Mouse (Mus musculus) cerebellum, adult 18-20 months (tissue): ENCODE data around the gene Cdc20b.
"Not testable (repeated sequence)": the region's sequence is repeated elsewhere in the genome, so short reads cannot be mapped to it uniquely, and the experiment has no call there.

Experiments
- DNase-seq, 2 experiments: peaks; one replicate each; pipeline ENCODE4 v3.0.0; 2021

The Cdc20b gene

DNA sequence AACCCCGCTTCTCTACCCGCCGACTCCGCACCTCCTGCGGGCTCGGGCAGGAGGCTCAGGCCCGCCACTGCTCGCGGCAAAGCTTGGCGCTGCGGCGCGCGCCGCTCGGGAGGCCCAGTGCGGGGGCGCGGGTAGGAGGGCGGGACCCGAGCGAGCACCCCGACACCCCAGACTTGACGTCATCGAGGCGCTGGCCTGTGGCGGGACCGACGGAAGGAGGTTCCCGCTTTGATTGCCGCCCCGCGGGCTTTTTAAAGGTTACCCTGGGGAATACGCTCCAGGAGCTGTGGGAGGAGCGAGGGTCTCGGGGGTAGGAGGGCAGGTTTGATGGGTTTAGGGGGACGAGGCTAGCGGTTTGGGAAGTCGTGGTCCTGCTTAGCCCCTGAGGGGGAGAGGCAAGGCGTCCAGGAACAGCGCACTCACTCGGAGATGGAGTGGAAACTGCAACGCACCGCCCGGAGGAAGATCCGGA lies at the start of gene Cdc20b:
Cdc20b (plus strand) TSS at position 162 of the 472 bp plus-strand sequence.
- peak; percentile 32 to 50 for DNase-seq

DNA sequence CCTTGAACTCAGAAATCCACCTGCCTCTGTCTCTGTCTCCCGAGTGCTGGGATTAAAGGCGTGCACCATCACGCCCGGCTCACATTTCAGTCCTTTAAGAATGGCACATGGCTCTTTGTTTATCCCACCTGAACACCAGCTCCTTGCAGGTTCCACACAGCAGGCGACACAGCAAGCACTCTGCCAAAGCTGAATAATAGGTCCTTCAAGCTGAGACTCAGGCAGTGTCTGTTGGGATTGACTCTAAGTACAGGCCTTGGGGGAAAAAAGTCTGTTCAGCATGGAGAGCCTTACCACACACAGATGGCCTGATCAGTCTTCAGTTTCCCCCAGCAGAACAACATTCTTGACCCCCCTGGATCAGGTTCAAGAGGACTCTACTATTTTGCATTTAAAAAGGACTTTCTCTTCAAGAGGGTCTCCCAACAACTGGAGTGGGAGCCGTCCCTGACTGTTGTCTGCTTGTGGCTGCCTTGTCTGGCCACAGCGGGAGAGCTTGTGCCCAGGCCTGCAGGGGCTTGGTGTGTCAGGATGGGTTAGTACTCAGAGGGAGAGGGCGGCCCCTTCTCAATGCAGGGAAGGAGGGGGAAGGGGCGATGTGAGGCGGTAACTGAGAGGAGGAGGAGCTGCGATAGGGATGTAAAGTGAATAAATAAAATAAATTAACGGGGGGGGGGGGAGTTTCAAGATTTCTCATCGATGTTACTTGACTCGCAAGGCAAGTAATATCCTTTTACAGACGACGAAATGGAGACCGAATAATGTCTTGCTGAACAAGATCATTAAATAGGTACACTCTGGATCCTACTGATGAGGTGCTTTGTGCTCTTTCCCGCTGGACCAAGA lies 49.1 kb upstream of the Cdc20b start:
- DNase-seq = no peak

DNA sequence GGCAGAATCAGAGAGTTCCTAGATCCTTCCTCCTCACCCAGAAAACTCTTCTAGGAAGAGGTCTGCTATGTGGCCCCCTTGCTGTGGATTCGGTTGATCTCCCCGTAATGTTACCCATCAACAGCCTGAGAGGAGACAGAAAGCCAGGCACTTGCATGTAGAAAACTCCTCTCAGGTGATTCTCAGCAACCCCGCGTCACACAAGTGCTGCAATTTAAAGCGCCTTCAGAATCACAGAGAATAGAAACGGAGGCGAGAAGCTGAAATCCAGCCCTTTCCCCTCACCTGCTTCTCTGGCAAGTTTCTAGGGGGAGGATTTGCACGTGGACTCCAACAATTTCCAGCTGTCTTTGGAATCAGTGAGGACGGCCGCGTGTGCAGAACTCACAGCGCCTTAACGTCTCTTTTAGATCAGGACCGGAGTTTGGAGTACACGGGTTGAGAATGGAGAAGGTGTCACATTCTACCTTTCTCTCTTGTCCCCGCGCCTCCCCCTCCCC lies 48.4 kb upstream of the Cdc20b start:
- no peak for DNase-seq

DNA sequence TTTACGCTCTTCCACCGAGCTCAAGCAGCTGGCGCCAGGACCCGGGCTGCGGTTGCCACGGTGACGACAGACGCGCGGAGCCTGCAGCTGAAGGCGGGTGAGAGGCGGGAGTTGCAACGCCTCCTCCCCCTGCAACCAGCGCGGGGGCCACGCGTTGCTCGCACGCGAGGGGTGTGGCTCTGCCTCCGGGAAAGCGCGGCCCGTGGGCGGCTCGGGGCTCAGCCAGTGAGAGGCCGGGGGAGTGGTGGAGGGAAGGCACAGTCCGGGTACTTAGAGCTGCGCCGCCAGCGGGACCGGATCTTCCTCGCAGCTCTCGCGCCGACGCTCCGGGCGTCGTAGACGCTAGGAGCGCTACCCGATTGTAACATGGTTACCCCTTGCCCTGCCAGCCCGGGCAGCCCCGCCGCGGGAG lies 47.4 kb upstream of the Cdc20b start, which contains the start of gene Ccno:
Ccno (plus strand) TSS at position 271 of the 412 bp plus-strand sequence.
- peak; percentile 68 to 69 for DNase-seq

DNA sequence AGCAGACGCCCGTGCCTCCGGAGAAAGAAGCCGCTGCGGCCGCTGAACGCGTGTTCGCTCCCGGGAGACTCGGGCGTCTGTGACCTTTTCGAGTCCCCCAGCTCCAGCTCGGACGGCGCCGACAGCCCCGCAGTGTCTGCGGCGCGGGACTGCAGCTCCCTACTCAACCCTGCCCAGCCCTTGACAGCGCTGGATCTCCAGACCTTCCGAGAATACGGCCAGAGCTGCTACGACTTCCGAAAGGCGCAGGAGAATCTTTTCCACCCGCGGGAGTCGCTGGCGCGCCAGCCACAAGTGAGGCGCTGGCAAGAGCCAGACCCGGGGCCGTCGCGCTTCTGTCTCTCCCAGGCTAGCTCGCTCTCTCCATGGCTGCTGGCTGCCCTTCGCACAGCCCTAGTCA lies 46.9 kb upstream of the Cdc20b start:
- no peak for DNase-seq

DNA sequence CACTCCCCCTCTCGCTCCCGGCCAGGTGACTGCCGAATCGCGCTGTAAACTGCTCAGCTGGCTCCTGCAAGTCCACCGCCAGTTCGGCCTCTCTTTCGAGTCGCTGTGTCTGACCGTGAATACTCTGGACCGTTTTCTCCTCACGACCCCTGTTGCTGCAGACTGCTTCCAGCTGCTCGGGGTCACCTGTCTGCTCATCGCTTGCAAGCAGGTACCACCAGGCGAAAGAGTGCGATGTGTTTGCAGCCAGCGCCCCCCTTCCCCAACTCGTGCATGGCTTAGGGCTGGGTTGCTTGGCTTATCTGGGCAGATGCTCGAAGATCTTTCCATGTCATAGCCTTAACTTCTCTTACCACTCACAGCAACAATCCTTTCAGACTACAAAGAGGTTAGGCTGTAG lies 46.0 kb upstream of the Cdc20b start:
- DNase-seq = no peak

DNA sequence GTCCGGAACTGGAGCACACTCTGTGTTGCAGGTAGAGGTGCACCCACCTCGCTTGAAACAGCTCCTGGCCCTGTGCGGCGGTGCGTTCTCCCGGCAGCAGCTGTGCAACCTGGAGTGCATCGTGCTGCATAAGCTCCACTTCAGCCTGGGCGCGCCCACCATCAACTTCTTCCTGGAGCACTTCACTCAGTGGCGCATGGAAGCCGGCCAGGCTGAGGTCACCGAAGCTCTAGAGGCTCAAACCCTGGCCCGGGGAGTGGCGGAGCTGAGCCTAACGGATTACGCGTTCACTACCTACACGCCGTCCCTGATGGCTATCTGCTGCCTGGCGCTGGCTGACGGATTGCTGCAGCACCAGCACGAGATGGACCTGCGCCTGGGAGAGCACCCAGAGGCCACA lies 45.4 kb upstream of the Cdc20b start:
- no peak for DNase-seq

DNA sequence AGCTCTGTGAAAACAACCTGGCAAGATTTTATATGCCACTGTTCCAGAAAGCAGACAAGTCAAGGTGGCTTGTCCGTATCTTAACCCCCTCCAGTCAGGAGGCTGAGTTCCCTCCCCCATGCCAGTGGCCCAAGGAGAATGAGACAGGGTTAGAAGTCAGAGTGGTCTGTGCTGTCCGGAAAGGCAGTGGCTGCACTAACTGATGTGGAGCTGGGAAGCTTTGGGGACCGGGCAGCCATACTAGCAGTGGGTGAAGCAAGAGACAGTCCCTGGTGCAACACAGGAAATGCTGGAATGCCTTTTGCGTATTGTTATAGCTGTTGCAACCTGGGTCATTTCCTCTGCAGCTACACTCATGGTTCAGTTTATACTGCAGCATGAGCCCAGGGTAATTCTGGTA lies 44.6 kb upstream of the Cdc20b start:
- DNase-seq = no peak

DNA sequence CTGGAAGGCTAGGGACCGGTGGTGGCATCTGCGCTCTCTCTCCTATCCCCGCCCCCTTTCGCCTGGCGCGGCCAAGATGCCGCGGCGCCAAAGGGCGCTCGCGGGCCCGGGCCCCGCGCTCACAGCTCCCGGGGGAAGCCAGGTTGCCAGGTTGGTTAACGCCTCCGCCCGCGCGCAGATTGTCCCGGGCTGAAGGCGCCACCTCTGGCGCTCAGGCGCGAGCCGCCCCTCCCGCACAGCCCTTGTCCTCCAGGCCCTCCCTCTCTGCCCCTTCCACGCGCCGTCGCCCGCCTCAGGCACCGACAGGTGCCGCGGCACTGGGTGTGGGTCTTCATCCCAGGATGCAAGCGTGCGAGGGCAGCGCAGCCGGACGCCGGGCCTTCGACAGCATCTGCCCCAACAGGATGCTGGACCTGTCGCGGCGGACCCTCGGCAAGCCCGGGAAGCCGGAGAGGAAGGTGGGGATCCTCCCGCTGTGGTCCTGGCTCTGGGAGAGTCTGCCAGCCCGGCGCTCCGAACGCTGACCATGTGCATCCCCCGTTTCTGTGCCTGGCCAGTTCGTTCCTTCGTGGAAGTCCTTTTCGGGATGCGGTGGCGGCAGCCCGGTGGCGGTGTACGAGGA lies 41.3 kb upstream of the Cdc20b start, which contains the start of gene Mcidas:
Mcidas (plus strand) TSS at position 315 of the 622 bp plus-strand sequence.
- peak; percentile 24 to 37 for DNase-seq

DNA sequence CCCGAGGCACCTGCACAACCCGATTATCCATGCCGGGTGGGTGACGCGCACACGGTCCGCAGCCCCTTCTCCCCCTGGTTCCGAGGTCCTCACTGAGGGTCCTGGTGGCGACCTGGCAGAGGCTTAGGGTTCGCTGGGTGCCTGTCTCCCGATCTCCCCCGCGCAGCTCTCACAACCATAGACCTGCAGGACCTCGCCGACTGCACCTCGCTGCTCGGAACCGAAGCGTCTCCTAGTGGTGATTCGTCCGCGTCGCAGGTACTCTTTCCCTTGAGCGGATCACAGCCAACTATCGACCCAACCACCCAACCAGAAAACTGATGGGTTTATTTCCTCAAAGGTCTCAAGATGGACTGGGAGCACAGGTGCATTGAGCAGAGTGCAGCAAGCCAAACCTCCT lies 40.7 kb upstream of the Cdc20b start:
- DNase-seq = peak; percentile 55 to 63

DNA sequence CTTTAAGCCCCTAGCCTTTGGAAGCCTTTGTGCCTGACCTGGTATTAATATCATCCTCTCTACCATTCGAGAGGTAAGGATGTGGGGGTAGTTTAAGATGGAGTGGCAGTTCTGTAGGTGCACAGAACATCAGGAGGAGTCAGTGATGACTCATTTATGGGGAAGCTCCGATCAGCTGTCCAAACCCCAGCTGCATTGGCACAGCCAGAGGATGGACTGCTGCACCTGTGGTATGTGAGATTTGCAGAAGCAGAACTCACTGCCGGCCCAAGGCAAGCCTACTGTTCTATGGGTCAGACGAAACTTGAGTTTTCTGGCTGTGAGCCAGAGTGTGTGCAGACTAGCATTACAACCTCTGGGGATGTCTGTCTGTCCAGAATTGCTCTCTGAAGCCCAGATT lies 38.5 kb upstream of the Cdc20b start:
- DNase-seq = no peak

DNA sequence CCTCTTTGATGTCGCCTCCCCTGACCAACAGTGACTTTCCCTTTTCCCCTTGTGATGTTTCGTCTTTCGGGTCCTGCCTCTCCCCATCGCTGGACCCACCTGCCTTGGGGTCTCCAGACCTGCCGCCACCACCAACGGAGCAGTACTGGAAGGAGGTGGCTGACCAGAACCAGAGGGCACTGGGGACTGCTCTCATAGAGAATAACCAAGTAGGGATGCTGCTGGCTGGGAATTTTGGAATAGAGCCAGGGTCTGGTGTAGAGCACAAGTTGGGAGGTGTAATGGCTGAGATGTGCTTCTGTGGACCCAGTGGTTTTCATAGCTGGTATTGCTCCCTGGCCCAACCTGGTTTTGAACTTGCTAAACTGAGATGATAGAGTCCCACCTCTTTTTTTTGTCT lies 37.5 kb upstream of the Cdc20b start:
- DNase-seq = no peak

DNA sequence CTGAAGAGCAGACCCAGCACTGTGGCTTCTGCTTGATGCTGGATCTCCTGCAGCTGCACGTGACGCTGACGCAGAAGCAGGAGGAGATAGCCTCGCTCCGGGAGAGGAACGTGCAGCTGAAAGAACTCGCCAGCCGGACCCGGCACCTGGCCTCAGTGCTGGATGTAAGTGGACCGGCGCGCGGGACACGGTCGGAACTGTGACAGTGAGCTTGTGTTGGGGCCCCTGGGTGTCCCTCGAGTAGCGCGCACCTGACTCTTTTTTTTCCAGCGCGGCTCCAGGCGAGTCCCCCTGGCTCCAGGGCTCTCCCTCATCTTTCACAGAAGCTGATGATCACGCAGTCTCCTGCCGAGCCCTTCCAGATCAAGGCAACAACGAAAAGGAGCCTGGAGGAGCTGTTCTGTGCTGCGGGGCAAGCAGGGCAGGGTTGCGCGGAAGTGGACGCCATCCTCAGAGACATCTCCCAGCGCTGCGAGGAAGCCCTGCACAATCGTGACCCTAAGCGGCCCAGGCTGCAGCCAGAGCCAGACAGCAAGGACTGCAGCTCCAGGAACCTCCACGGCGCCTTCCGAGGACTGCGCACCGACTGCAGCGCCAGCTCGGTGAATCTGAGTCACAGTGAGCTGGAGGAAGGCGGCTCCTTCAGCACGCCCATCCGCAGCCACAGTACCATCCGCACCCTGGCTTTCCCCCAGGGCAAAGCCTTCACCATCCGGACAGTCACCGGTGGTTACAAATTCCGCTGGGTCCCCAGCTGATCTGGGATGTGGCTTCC lies 36.3 kb upstream of the Cdc20b start:
- no peak for DNase-seq

DNA sequence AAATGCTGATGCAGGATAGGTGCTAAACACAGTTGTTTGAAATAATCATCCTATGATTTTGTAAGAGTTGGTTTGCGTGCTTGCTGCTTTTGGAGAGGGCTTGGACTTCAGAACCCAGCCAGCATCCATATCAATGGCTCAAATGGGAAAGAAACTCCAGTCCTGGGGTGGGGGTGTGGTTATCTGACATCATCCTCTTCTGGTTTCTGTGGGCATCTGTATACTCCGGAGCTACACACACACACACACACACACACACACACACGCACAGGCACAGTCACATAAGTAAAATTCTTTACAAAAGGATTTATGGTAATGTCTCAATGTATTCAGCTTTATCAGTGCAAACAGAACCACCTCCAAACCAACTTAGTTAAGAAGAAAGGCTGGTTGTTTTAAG lies 34.8 kb upstream of the Cdc20b start:
- DNase-seq = no peak

DNA sequence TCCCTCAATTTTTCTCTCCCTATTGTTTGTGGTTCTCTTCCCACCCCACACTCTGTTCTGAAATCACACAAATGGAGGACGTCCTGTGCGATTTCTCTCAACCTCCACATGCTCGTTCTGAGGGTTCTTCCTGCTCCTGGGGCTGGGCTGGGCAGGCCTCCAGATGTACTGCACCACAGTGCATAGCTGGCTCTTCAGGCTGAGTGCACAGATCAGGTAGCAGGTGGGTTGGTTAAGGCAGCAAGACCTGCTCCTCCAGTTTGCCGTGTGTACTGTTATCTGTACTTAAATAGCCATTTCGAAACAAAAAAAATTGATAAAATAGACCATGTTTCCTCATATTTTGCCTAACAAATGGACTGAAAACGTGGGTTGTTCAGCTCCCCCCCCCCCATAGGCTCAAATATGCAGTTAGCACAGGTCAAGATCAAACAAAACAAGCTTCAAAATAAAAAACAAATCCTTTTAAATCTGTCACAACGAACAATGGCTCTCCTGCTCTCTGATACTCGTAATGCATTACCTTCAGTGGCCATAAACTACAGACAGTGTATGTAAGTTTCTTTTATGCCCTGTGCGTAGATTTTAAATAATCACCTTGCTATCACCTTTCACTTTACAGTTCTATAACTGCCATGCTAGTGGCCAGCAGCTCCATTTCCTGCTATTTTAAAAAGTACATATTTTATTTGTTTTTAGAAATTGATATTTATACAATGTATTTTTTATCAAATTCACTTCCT lies 34.2 kb upstream of the Cdc20b start:
- no peak for DNase-seq

DNA sequence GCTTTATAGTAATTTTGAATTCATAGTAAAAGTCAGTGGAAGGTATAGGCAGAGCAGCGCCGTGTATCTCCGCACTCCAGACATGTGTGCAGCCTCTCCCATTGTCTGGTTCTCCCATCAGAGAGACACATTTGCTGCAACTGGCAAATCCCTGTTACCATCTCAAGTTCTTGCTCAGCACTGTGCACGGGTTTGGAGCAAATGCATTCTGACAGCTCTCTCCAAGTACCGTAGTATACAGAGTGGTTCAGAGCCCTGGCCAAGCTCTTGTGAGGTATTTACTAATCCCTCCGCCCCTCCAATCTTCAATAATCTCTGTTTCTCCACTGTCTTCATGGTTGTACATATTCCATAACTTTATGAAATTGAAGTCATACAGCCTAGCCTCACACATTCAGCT lies 22.2 kb upstream of the Cdc20b start:
- DNase-seq = no peak

DNA sequence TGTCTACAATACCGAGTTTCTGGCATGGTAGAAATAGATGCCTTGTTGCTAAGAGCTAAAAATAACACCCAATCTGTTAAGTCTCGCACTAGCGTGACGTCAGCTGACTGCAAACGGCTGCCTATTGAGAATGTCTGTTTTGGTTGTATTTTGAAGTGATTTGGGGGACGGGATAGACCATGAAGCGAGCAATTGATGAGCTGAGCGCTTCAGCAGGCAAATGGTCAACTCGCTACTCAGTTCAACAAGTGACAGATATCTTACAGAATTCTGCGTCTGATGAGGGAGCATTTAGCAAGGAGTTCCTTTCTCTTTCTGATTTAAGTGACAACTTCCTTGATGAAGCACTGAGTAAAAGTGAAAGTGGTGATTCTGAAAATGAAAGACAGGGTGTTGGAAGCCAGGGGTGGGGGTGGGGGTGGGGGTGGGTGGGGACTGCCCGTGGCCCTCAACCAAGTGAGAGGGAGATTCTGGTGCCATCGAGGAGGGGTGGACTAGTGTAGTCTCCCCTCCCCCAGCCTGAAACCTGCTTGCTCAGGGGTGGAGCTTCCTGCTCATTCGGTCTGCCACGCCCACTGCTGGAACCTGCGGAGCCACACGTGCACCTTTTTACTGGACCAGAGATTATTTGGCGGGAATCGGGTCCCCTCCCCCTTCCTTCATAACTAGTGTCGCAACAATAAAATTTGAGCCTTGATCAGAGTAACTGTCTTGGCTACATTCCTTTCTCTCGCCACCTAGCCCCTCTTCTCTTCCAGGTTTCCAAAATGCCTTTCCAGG lies 21.5 kb upstream of the Cdc20b start:
- not testable (repeated sequence) for DNase-seq

DNA sequence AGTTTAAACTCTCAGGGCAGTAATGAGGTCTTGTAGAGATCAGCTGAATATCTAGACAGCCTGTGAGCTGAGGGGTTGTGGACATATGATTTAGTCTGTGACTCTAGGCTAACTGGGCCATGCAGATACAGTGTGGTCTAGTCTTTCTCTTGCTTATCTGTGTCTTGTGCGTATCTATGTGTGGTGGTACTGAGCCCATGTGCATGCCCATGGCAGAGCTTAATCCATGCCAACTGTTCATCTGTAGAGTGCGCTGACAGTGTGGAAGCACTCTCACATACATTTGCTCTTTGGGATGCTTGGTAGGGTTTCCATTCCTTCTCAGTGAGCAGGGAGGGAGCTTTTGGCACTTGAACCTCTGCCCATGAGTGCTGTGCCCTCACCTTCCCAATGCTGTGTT lies 13.4 kb upstream of the Cdc20b start:
- DNase-seq = no peak

DNA sequence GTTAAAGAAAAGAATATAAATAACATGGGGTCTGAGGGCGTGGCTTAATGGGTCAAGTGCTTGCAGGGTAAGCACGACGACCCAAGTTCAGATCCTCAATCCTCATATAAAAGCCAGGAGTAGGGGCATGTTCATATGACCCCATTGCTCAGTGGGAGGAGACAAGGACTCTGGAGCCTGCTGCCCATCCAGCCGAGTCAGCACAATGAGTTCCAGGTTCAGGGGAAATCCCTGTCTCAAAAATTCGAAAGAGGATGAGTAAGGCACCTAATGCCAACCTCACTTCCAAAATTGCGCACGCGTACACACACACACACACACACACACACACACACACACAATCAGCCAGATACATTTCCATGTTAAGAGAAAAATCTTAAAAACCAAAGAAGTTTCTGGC lies 12.4 kb upstream of the Cdc20b start:
- DNase-seq = no peak

DNA sequence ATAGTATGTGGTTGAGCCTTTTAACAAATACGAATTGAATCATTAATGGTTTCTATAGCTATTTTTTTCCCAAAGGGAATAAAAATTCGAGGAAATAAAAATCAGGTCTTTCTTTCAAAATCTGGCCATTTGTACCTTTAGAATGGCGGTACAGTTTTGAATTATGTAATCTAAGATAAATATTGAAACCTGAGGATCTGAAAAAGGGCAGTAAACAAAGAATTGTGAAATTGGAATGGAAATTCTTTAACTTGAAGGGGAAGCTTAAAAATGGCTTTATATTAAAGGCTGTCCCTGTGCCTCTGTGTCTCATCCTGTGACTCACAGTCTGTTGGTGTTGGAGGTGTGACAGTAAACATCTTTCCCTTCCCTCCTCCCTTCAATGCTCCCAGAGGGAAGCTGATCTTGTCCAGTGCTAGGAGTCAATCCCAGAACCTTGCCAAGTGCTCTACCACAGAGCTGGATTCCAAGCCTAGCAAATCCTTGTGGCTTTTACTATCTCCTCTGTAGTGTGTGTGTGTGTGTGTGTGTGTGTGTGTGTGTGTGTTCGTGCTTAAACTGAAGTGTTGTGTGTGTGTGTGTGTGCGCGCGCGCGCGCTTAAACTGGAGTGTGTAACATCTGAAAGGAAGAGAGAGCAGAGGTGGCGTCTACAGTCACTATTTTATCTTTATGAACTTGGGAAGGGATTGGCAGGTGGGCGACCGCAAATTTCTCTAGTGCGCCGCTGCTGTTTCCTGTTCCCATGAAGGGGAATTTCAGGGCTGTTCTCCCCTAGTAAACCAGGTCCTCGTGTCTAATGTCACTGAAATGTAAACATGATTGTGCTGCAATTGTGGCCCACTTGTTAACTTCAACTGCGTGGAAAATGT lies 11.4 kb upstream of the Cdc20b start:
- no peak for DNase-seq

DNA sequence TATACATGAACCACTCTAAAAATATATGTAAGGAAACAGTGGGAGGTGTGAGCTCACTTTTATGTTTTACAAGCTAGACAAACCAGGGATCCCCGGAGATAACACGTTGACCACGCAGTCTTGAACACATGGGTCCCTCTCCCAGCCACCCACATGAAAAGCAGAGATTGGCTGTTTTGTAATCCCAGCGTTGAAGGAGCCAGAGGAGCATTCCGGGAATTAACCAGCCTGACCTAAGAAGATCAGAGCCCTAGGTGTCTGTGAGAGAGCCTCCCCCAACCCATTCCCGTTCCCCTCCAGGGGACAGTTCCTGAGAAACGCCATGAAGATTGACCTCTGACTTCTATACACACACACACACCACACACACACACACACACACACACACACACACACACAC lies 3.6 kb upstream of the Cdc20b start:
- DNase-seq = no peak
